Mouse (Mus musculus): ENCODE measurements around the gene Dmwd. TPM values are rescaled to one million over a fixed set of nuclear protein-coding genes. Genes with fewer than 3 reads are reported as not detected.

The Dmwd gene
- polyA plus RNA-seq, 1 experiment from 2014 or later, result 31.7 TPM

DNA sequence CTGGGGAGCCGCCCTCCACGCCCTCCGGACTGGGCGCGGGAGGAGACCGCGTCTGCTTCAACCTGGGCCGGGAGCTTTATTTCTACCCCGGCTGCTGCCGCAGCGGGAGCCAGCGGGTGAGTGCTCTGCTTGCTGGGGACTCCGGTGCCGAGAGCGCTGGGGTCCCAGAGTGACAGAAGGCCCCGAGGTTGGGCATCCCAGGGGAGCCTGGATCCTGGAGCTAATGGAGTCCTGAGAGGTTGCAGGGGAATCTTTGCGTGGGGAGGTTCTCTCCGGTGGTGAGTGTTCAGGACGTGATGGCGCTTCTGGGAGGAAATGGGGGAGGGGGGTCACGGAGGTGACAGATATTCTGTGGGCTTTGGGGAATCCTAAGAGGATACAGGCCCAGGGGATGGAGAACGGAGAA lies 562 bp downstream of the Dmwd start:
- H3K27me3 ChIP-seq (ENCODE audit: control insufficient read depth, insufficient read depth, low read length), result no peaks in the 10 kb centered on the region
- H3K9ac ChIP-seq (ENCODE audit: low read length), result peak overlapping the region; percentile 97
- DNase-seq (ENCODE audit: low spot score), result no peak
- H3K36me3 ChIP-seq (ENCODE audit: control insufficient read depth, insufficient read depth, low read length), result peaks cover 16% of the 10 kb centered on the region
- no peak for ATAC-seq (ENCODE audit: insufficient read depth, low FRiP score, low TSS enrichment)
- H3K9me3 ChIP-seq (ENCODE audit: control insufficient read depth, low read length), result no peaks in the 10 kb centered on the region
- H3K4me3 ChIP-seq (ENCODE audit: low read depth, low read length), result peak overlapping the region; percentile 100
- peaks cover 11% of the 10 kb centered on the region for H3K4me1 ChIP-seq (ENCODE audit: control insufficient read depth, insufficient read depth, low read length)
- H3K27ac ChIP-seq (ENCODE audit: low read depth, low read length), result peak overlapping the region; percentile 49; the same call in 1 of the 2 replicates
- under 1% methylated on average over 20 of the region's 22 CpGs for WGBS
- peak overlapping the region; percentile 93 for H3K4me2 ChIP-seq (ENCODE audit: low read depth)

DNA sequence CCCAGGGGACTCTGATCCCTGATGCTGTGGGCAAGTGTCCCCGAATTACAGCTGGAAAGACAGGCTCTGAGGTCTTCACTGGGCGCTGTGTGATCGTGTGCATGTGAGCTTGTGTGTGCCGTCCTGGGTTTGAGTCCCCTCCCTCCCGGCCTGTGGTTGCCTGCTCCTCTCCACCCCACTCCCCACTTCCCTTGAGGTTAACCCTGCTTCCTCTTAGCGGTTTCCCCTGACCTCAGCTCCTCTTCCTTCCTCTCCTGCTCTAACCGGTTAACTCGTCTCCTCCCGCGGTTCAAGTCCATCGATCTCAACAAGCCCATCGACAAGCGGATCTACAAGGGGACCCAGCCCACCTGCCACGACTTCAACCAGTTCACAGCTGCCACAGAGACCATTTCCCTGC lies 1.7 kb downstream of the Dmwd start:
- Histone ChIP-seq H3K27me3 (ENCODE audit: control insufficient read depth, insufficient read depth, low read length) (no peaks in the 10 kb centered on the region), H3K4me3 (ENCODE audit: low read depth, low read length) (peak overlapping the region; percentile 100; the same call in 1 of the 2 replicates), H3K4me1 (ENCODE audit: control insufficient read depth, insufficient read depth, low read length) (peaks cover 11% of the 10 kb centered on the region), H3K27ac (ENCODE audit: low read depth, low read length) (no peak overlapping the region), H3K9ac (ENCODE audit: low read length) (peak overlapping the region; percentile 97; the same call in 1 of the 2 replicates), H3K4me2 (ENCODE audit: low read depth) (peak overlapping the region; percentile 93), H3K9me3 (ENCODE audit: control insufficient read depth, low read length) (no peaks in the 10 kb centered on the region), H3K36me3 (ENCODE audit: control insufficient read depth, insufficient read depth, low read length) (peaks cover 22% of the 10 kb centered on the region)
- ATAC-seq (ENCODE audit: insufficient read depth, low FRiP score, low TSS enrichment) (no peak), DNase-seq (ENCODE audit: low spot score) (no peak)
- WGBS, result 83% methylated on average over 14 of the region's 14 CpGs

DNA sequence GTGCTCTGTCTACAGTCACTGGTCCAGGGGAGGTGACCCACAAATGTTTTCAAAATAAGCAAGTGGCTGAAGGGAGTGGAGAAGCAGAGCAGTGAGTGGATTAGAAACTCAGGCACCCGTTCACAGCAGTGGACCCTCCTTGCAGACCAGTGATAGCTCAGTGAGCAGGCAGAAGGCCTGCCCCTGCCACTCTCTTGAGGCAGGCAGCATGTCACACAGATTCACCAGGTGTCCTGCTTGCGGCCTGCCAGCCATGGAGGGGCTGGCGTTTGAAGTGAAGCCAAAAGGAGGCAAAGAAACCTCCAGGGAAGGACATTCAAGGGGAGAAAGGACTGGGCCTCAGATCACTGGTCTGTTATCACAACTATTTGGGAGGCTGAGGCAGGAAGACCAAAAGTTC lies 2.7 kb downstream of the Dmwd start:
- Histone ChIP-seq H3K27me3 (ENCODE audit: control insufficient read depth, insufficient read depth, low read length) (no peaks in the 10 kb centered on the region), H3K9me3 (ENCODE audit: control insufficient read depth, low read length) (no peaks in the 10 kb centered on the region), H3K36me3 (ENCODE audit: control insufficient read depth, insufficient read depth, low read length) (peaks cover 24% of the 10 kb centered on the region), H3K4me1 (ENCODE audit: control insufficient read depth, insufficient read depth, low read length) (peaks cover 14% of the 10 kb centered on the region), H3K4me2 (ENCODE audit: low read depth) (no peak overlapping the region), H3K9ac (ENCODE audit: low read length) (no peak overlapping the region), H3K27ac (ENCODE audit: low read depth, low read length) (no peak overlapping the region), H3K4me3 (ENCODE audit: low read depth, low read length) (no peak overlapping the region)
- no peak for ATAC-seq (ENCODE audit: insufficient read depth, low FRiP score, low TSS enrichment)
- DNase-seq (ENCODE audit: low spot score), result no peak
- 85% methylated on average over 3 of the region's 3 CpGs for WGBS

DNA sequence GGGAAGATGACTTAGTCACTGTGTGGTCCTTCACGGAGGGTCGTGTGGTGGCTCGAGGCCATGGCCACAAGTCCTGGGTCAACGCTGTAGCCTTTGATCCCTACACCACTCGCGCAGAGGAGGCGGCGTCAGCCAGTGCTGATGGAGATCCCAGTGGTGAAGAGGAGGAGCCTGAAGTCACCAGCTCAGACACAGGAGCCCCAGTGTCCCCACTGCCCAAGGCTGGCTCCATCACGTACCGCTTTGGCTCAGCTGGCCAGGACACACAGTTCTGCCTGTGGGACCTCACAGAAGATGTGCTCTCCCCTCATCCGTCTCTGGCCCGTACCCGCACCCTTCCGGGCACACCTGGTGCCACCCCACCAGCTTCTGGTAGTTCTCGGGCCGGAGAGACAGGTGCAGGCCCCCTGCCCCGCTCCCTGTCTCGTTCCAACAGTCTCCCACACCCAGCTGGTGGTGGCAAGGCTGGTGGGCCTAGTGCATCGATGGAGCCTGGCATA lies 4.5 kb downstream of the Dmwd start:
- Histone ChIP-seq H3K36me3 (ENCODE audit: control insufficient read depth, insufficient read depth, low read length) (peaks cover 24% of the 10 kb centered on the region), H3K27ac (ENCODE audit: low read depth, low read length) (no peak overlapping the region)
- 84% methylated on average over 19 of the region's 19 CpGs for WGBS

DNA sequence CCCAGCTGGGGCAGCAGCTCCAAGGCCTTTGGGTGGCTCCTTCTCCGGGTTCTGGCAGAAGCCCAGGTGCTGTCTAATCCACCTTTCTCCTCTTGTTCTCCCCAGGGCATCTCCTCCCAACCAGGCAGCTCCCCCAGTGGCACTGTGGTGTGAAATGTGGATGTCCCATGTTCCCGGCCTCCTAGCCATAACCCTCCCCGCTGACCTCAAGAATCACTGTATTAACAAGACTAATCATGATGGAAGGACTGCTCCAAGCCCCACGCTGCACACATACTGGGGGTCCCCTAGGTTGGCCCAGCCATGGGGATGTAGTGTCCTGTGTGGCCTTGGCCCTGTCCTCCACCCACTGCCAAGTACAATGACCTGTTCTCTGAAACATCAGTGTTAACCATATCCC lies 6.1 kb downstream of the Dmwd start:
- Histone ChIP-seq H3K27ac (ENCODE audit: low read depth, low read length) (no peak overlapping the region), H3K9me3 (ENCODE audit: control insufficient read depth, low read length) (no peaks in the 10 kb centered on the region), H3K9ac (ENCODE audit: low read length) (no peak overlapping the region), H3K36me3 (ENCODE audit: control insufficient read depth, insufficient read depth, low read length) (peaks cover 24% of the 10 kb centered on the region), H3K27me3 (ENCODE audit: control insufficient read depth, insufficient read depth, low read length) (no peaks in the 10 kb centered on the region), H3K4me1 (ENCODE audit: control insufficient read depth, insufficient read depth, low read length) (peaks cover 16% of the 10 kb centered on the region), H3K4me3 (ENCODE audit: low read depth, low read length) (no peak overlapping the region), H3K4me2 (ENCODE audit: low read depth) (no peak overlapping the region)
- WGBS, result 83% methylated on average over 4 of the region's 4 CpGs
- no peak for DNase-seq (ENCODE audit: low spot score)
- no peak for ATAC-seq (ENCODE audit: insufficient read depth, low FRiP score, low TSS enrichment)

More for the DNA sequence above, 4.5 kb downstream of the Dmwd start:
- Histone ChIP-seq H3K9me3 (ENCODE audit: control insufficient read depth, low read length) (no peaks in the 10 kb centered on the region), H3K27me3 (ENCODE audit: control insufficient read depth, insufficient read depth, low read length) (no peaks in the 10 kb centered on the region), H3K4me3 (ENCODE audit: low read depth, low read length) (no peak overlapping the region), H3K4me2 (ENCODE audit: low read depth) (no peak overlapping the region), H3K9ac (ENCODE audit: low read length) (no peak overlapping the region), H3K4me1 (ENCODE audit: control insufficient read depth, insufficient read depth, low read length) (peaks cover 20% of the 10 kb centered on the region)
- ATAC-seq (ENCODE audit: insufficient read depth, low FRiP score, low TSS enrichment) (no peak), DNase-seq (ENCODE audit: low spot score) (no peak)

DNA sequence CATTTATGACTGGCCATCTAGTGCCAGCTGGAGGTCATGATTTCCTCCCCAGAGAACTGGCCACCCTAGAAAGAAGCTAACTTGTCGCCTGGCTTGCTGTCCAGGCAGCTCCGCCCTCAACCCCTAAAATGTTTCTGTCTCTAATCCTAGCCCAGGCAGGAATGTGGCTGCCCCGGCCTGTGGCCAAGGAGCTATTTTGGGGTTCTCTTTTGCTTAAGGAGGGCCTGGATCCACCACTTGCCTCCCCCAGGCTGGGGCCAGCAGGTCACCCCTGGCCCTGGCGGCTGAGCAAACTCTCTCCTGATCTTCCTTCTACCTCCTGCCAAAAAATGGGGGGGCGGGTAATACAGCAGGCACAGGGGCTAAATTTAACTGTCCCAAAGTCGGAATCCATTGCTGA lies 7.1 kb downstream of the Dmwd start:
- Histone ChIP-seq H3K9me3 (ENCODE audit: control insufficient read depth, low read length) (no peaks in the 10 kb centered on the region), H3K4me3 (ENCODE audit: low read depth, low read length) (no peak overlapping the region), H3K27ac (ENCODE audit: low read depth, low read length) (no peak overlapping the region), H3K27me3 (ENCODE audit: control insufficient read depth, insufficient read depth, low read length) (no peaks in the 10 kb centered on the region), H3K9ac (ENCODE audit: low read length) (no peak overlapping the region), H3K4me2 (ENCODE audit: low read depth) (no peak overlapping the region), H3K4me1 (ENCODE audit: control insufficient read depth, insufficient read depth, low read length) (peaks cover 11% of the 10 kb centered on the region), H3K36me3 (ENCODE audit: control insufficient read depth, insufficient read depth, low read length) (peaks cover 24% of the 10 kb centered on the region)
- DNase-seq (ENCODE audit: low spot score), result no peak
- no peak for ATAC-seq (ENCODE audit: insufficient read depth, low FRiP score, low TSS enrichment)
- 58% methylated on average over 6 of the region's 6 CpGs for WGBS

DNA sequence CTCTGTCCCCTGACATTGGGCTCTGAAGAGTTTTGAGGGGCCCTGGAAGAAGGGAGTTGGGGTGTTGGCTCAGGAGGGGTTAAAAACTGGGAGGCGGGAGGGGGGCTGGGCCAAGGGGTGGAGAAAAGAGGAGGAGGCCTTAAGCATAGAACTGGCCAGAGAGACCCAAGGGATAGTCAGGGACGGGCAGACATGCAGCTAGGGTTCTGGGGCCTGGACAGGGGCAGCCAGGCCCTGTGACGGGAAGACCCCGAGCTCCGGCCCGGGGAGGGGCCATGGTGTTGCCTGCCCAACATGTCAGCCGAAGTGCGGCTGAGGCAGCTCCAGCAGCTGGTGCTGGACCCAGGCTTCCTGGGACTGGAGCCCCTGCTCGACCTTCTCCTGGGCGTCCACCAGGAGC lies 7.7 kb downstream of the Dmwd start, which contains the start of gene Dmpk:
TSS of gene Dmpk (plus strand) at position 149 of the 400 bp plus-strand sequence.
- Histone ChIP-seq H3K27me3 (ENCODE audit: control insufficient read depth, insufficient read depth, low read length) (no peaks in the 10 kb centered on the region), H3K27ac (ENCODE audit: low read depth, low read length) (no peak within 1 kb of the TSS), H3K36me3 (ENCODE audit: control insufficient read depth, insufficient read depth, low read length) (peaks cover 24% of the 10 kb centered on the region), H3K9ac (ENCODE audit: low read length) (no peak within 1 kb of the TSS), H3K4me1 (ENCODE audit: control insufficient read depth, insufficient read depth, low read length) (peaks cover 11% of the 10 kb centered on the region), H3K4me2 (ENCODE audit: low read depth) (no peak within 1 kb of the TSS), H3K9me3 (ENCODE audit: control insufficient read depth, low read length) (no peaks in the 10 kb centered on the region), H3K4me3 (ENCODE audit: low read depth, low read length) (no peak within 1 kb of the TSS)
- no peak for DNase-seq (ENCODE audit: low spot score)
- WGBS, result 61% methylated on average over 10 of the region's 10 CpGs
- ATAC-seq (ENCODE audit: insufficient read depth, low FRiP score, low TSS enrichment), result no peak

DNA sequence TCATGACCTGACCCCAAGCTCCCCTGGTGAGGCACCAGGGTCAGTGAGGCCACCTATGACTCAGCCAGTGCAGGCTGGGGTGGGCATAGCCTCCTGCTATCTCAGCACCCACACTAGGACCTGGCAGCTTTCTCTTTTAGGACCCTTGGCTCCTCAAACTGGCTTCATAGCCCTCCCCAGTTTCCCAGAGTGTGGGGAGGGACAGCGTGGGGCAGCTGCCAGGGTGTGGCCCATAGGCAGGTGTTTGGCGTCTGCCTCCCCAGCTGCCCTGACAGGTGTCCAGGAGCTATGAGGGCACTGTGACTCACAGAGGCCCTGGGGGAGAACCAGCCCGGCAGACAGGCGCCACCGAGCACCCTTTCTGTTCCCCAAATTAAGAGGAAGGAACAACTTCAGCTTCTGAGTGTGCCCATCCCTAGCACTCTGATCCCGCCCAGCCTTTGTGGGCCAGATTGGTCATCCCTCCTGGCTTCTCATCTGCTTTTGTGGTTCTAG lies 8.3 kb downstream of the Dmwd start:
- peaks cover 11% of the 10 kb centered on the region for H3K4me1 ChIP-seq (ENCODE audit: control insufficient read depth, insufficient read depth, low read length)
- peaks cover 24% of the 10 kb centered on the region for H3K36me3 ChIP-seq (ENCODE audit: control insufficient read depth, insufficient read depth, low read length)
- no peak for ATAC-seq (ENCODE audit: insufficient read depth, low FRiP score, low TSS enrichment)
- no peak for DNase-seq (ENCODE audit: low spot score)
- no peak overlapping the region for H3K27ac ChIP-seq (ENCODE audit: low read depth, low read length)
- H3K9ac ChIP-seq (ENCODE audit: low read length), result no peak overlapping the region
- WGBS, result 73% methylated on average over 6 of the region's 6 CpGs
- no peak overlapping the region for H3K4me3 ChIP-seq (ENCODE audit: low read depth, low read length)
- H3K4me2 ChIP-seq (ENCODE audit: low read depth), result no peak overlapping the region
- no peaks in the 10 kb centered on the region for H3K27me3 ChIP-seq (ENCODE audit: control insufficient read depth, insufficient read depth, low read length)
- H3K9me3 ChIP-seq (ENCODE audit: control insufficient read depth, low read length), result no peaks in the 10 kb centered on the region

DNA sequence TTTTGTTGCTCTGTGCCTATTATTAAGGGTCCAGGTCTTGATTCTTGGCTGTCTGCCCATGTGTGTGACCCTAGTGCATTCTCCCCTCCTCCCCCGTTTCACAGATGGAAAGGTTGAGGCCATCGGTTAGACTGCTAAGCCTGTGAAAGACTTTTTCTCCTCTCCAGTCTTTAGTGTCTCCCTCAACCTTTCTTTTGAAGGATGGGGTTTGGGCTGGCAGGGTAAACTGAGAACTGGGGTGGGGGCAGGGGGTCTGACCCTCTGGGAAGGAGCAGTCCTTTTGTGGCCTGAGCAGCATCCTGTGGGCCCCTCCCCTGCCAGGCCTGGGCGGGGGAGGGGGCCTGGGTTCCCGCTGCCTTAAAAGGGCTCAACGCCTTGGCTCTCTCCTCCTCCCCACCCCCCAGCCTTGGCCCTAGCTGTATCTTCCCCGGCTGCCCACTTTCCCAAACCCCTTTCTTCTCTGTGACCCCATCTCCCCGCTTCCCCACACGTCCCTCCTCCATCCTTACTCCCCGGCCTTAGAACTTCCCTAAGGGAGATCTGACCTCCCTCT lies 9.0 kb downstream of the Dmwd start:
- 24% methylated on average over 8 of the region's 9 CpGs for WGBS
- H3K4me2 ChIP-seq (ENCODE audit: low read depth), result no peak overlapping the region
- no peaks in the 10 kb centered on the region for H3K9me3 ChIP-seq (ENCODE audit: control insufficient read depth, low read length)
- no peak overlapping the region for H3K4me3 ChIP-seq (ENCODE audit: low read depth, low read length)
- H3K36me3 ChIP-seq (ENCODE audit: control insufficient read depth, insufficient read depth, low read length), result peaks cover 21% of the 10 kb centered on the region
- H3K4me1 ChIP-seq (ENCODE audit: control insufficient read depth, insufficient read depth, low read length), result peaks cover 11% of the 10 kb centered on the region
- ATAC-seq (ENCODE audit: insufficient read depth, low FRiP score, low TSS enrichment) (no peak), DNase-seq (ENCODE audit: low spot score) (no peak)
- H3K27ac ChIP-seq (ENCODE audit: low read depth, low read length), result no peak overlapping the region
- H3K27me3 ChIP-seq (ENCODE audit: control insufficient read depth, insufficient read depth, low read length), result no peaks in the 10 kb centered on the region
- H3K9ac ChIP-seq (ENCODE audit: low read length), result no peak overlapping the region

Measured in neural tube, embryonic 11.5 days (tissue).